Mouse (Mus musculus): ENCODE measurements around the gene Cbfb.
"Not testable (repeated sequence)": the region's sequence is repeated elsewhere in the genome, so short reads cannot be mapped to it uniquely, and the experiment has no call there.

Gene Cbfb

GRCm38 (mm10) chr8:105170381-105171115 lies at the start of gene Cbfb:
Cbfb (plus strand) TSS chr8:105170674.
- DNase-seq = peak; percentile 88 to 90

- DNase-seq = no peak
Observed at GRCm38 (mm10) chr8:105129864-105130263, 40.6 kb upstream of the Cbfb start.

- DNase-seq = no peak
Observed at GRCm38 (mm10) chr8:105131509-105131908, 39.0 kb upstream of the Cbfb start, which contains the start of gene Ces4a. Ces4a (plus strand) TSS chr8:105131800.

DNA sequence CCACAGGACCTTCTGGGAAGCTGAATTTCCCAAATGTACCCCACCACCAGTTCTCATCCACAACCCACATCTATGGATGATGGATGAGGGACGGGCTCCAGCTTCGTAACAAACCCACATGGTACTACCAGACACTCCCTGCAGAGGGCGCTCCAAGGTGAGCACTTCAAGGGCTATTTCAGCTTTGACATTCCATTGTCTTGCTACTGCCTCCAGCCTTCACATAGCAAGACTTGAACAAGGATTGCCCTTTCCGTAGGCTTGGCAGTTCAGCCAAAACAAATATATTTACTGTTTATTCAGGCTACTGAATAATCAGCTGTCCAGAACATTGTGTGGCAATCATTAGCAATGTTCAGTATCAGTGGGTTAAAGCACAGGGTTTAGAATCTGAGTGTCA lies 32.1 kb upstream of the Cbfb start:
- DNase-seq = peak; percentile 56 to 65

- DNase-seq = no peak
Observed at GRCm38 (mm10) chr8:105142395-105142794, 28.1 kb upstream of the Cbfb start.

- DNase-seq = no peak
Observed at GRCm38 (mm10) chr8:105151654-105152053, 18.8 kb upstream of the Cbfb start.

GRCm38 (mm10) chr8:105152623-105153398 lies 17.7 kb upstream of the Cbfb start:
- peak; percentile 62 to 67 for DNase-seq

DNA sequence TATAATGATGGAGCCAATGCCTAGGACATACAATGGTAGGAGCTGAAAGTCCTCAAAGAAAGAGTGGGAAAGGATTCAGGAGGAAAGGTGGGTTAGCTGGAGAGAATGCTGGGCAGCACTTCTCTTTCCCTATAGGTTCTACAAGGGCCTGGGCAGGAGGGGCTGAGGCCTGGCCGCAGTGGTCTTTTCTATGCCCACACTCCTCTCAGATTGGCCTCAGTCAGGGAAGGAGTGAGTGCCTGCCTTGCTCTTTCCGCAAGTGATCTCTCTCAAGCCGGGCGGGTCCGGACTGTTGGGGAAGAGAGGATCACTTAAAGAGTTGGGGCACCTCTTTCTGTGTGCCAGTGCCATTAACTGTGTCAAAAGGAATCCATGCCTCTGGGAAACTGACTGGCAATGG lies 16.2 kb upstream of the Cbfb start:
- no peak for DNase-seq

GRCm38 (mm10) chr8:105155091-105155745 lies 15.3 kb upstream of the Cbfb start:
- no peak for DNase-seq

- DNase-seq = peak in 1 of 2 experiments; percentile 14
Observed at GRCm38 (mm10) chr8:105157555-105157954, 12.9 kb upstream of the Cbfb start.

DNA sequence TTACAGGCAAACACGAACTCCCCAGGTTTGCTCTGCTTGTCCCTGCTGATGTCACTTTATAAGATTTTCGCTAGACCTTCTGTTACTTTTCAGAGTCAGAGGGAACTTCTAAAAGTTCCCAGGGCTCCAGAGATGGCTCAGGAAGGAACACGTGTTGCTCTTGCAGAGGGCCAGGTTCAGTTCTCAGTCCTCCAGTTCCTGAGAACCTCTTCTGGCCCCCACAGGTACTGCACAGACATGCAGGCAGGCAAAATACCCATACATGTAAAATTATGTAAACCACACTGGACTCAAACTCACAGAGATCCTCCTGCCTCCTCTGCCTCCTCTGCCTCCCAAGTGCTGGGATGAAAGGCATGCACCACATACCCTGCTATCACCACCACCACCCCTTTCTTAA lies 12.4 kb upstream of the Cbfb start:
- no peak for DNase-seq

DNA sequence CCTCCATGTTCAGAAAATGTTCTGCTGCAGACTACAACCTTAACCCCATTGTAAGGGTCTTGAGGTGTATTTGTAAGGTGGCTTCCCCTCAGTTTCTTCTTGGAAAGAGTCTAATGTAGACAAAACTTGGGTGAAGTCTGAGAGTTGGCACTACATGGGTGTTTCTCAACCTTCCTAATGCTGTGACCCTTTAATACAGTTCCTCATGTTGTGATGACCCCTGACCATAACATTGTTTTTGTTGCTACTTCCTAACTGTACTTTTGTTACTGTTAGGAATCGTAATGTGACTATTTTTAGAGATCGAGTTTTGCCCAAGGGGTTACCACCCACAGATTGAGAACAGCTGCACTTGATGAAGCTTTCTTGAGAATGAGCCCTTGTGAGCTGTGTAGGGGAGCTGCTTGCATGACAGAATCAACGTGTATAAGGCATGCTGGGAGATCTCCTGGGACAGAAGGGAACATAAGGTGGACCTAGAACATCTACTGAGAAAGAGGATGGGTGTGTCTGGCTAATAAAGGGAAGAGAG lies 9.3 kb upstream of the Cbfb start:
- DNase-seq = no peak

- DNase-seq = no peak
Observed at GRCm38 (mm10) chr8:105164272-105164902, 6.1 kb upstream of the Cbfb start.

GRCm38 (mm10) chr8:105165191-105165590 lies 5.3 kb upstream of the Cbfb start:
- DNase-seq = no peak

- DNase-seq = no peak
Observed at GRCm38 (mm10) chr8:105167116-105167515, 3.4 kb upstream of the Cbfb start.

GRCm38 (mm10) chr8:105169582-105169981 lies 892 bp upstream of the Cbfb start:
- no peak for DNase-seq

DNA sequence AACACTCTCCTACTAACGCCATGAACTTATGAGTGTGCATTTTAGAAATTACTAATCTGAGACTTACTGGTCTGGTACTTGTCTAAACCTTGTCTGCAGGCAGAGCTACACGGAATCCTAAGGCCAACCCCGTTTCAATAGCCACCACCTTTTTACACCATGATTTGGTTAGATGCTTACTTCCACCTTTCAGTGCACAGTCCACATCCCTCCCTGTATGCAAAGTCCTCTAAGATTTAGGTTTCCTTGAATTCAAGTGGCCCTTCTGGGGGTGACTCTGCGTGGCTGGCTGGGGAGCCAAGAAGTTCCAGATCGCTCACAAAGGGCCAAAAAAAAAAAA lies 463 bp upstream of the Cbfb start:
- no peak for DNase-seq

- DNase-seq = peak; percentile 41 to 59
Observed at GRCm38 (mm10) chr8:105171116-105172002, 885 bp downstream of the Cbfb start.

- no peak for DNase-seq
Observed at GRCm38 (mm10) chr8:105172003-105172362, 1.5 kb downstream of the Cbfb start.

DNA sequence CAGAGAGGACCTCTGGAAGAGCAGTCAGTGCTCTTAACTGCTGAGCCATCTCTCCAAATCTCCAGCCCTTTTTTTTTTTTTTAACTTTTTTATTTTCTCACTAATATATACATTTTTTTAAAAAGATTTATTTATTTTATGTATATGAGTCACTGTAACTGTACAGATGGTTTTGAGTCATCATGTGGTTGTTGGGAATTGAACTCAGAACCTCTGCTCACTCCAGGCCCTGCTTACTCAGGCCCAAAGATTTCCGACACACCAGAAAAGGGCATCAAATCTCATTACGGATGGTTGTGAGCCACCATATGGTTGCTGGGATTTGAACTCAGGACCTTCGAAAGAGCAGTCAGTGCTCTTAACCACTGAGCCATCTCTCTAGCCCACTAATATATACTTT lies 4.8 kb downstream of the Cbfb start:
- not testable (repeated sequence) for DNase-seq

GRCm38 (mm10) chr8:105178211-105178800 lies 7.8 kb downstream of the Cbfb start:
- DNase-seq = no peak

DNA sequence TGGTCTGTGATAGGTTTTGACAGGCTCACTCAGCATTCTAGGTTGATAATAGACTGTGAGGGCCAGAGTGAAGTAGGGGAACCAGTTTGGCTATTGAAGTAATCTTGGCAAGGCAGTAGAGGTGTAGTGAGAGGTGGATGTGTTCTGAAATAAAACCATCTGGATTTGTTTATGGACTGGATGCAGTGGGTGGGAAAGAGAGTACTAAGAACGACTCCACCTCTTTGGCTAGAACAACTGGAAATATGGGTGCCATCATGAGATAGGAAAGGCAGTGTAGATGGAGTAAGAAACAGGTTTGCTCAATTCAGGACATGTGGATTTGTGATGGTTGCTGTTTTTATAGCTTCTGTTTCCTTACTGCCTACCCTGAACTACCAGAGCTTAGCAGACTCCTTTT lies 11.7 kb downstream of the Cbfb start:
- no peak for DNase-seq

Measured in cerebellum, adult 18-20 months (tissue).